In genomic region chr1:179231777-179232661, GRCm38 (mm10) we compare ENCODE assay signal across 7 mouse cellular contexts.
A peak's percentile ranks its signal among the peaks of the same experiment; 100 is the strongest.
DNase-seq lines count a peak whose midpoint lies in the region; ATAC-seq and TF ChIP-seq lines count a peak whose summit lies in the region.

No protein-coding gene starts in this region.

- no peak overlapping the region for H3K4me3 ChIP-seq in hindbrain, postnatal 0 days (ENCODE audit: low read length)

- ATAC-seq in hindbrain, postnatal 0 days, result peak; percentile 86
- ATAC-seq in megakaryocyte-erythroid progenitor cell, adult 5-6 weeks (replicated peaks; ENCODE audit: low FRiP score, low TSS enrichment, poor library complexity, severe bottlenecking), result peak; percentile 83

- TF ChIP-seq CTCF in hindbrain, postnatal 0 days (IDR thresholded peaks at IDR 0.05; ENCODE audit: low read depth), result peak; percentile 91

- peak; percentile 60 to 89 for DNase-seq in adrenal gland, adult (ENCODE audit: inconsistent age in 2 of 2, low spot score in 1 of 2)
- DNase-seq in cerebellum, postnatal 36 days, result peak; percentile 83 to 88
- DNase-seq in gastrocnemius, adult 18-20 months (ENCODE audit: low spot score), result peak; percentile 54
- peak; percentile 91 for DNase-seq in hindbrain, postnatal 0 days (ENCODE audit: low spot score)
- DNase-seq in left cerebral cortex, adult 11 months (ENCODE audit: low spot score), result peak; percentile 68
- DNase-seq in right cerebral cortex, postnatal 25 days, result peak; percentile 44

- H3K36me3 ChIP-seq in hindbrain, postnatal 0 days (ENCODE audit: insufficient read depth, low read length), result no peaks in the 10 kb centered on the region

- peaks cover 3% of the 10 kb centered on the region; the same call in 1 of the 2 replicates for H3K4me1 ChIP-seq in hindbrain, postnatal 0 days (ENCODE audit: insufficient read depth, low read length)

- H3K9ac ChIP-seq in hindbrain, postnatal 0 days (replicated peaks; ENCODE audit: low read length), result no peak overlapping the region

- no peak overlapping the region for H3K4me2 ChIP-seq in hindbrain, postnatal 0 days (ENCODE audit: low read depth, low read length)

- H3K27ac ChIP-seq in hindbrain, postnatal 0 days, result peak overlapping the region; percentile 51; the same call in 1 of the 2 replicates

- 16% methylated on average over 13 of the region's 13 CpGs for WGBS in hindbrain, postnatal 0 days

- no peaks in the 10 kb centered on the region for H3K9me3 ChIP-seq in hindbrain, postnatal 0 days (ENCODE audit: low read length)

- H3K27me3 ChIP-seq in hindbrain, postnatal 0 days (ENCODE audit: insufficient read depth, low read length), result no peaks in the 10 kb centered on the region
